Mouse (Mus musculus): ENCODE results near the gene Mturn. TPM values are rescaled to one million over a fixed set of nuclear protein-coding genes. Genes with fewer than 3 reads are reported as not detected.
A peak's percentile ranks its signal among the peaks of the same experiment; 100 is the strongest.

The Mturn gene
- total and polyA plus RNA-seq, 2 experiments from 2014 or later, result 72.5 to 148 TPM

GRCm38 (mm10) chr6:54669868-54670267 lies 11.6 kb upstream of the Mturn start:
- no peak for TF ChIP-seq CTCF (IDR thresholded peaks at IDR 0.05; ENCODE audit: low read depth)
- no peak for ATAC-seq
- WGBS, result 86% methylated on average over 6 of the region's 6 CpGs

GRCm38 (mm10) chr6:54672901-54673300 lies 8.5 kb upstream of the Mturn start:
- DNase-seq (ENCODE audit: low spot score), result no peak
- Histone ChIP-seq H3K4me3 (ENCODE audit: low read length) (no peak overlapping the region), H3K9ac (replicated peaks; ENCODE audit: low read length) (no peak overlapping the region), H3K27ac (no peak overlapping the region), H3K36me3 (ENCODE audit: insufficient read depth, low read length) (no peaks in the 10 kb centered on the region), H3K27me3 (ENCODE audit: insufficient read depth, low read length) (no peaks in the 10 kb centered on the region), H3K4me1 (ENCODE audit: insufficient read depth, low read length) (no peaks in the 10 kb centered on the region), H3K4me2 (ENCODE audit: low read depth, low read length) (no peak overlapping the region), H3K9me3 (ENCODE audit: low read length) (no peaks in the 10 kb centered on the region)
- 42% methylated on average over 5 of the region's 5 CpGs for WGBS
- TF ChIP-seq CTCF (IDR thresholded peaks at IDR 0.05; ENCODE audit: low read depth), result no peak
- no peak for ATAC-seq

More at GRCm38 (mm10) chr6:54669868-54670267, 11.6 kb upstream of the Mturn start:
- H3K27me3 ChIP-seq (ENCODE audit: insufficient read depth, low read length), result no peaks in the 10 kb centered on the region
- no peaks in the 10 kb centered on the region for H3K36me3 ChIP-seq (ENCODE audit: insufficient read depth, low read length)
- no peak for DNase-seq (ENCODE audit: low spot score)
- H3K4me2 ChIP-seq (ENCODE audit: low read depth, low read length), result no peak overlapping the region
- no peak overlapping the region for H3K4me3 ChIP-seq (ENCODE audit: low read length)
- no peaks in the 10 kb centered on the region for H3K4me1 ChIP-seq (ENCODE audit: insufficient read depth, low read length)
- no peaks in the 10 kb centered on the region for H3K9me3 ChIP-seq (ENCODE audit: low read length)
- H3K9ac ChIP-seq (replicated peaks; ENCODE audit: low read length), result no peak overlapping the region
- no peak overlapping the region for H3K27ac ChIP-seq

GRCm38 (mm10) chr6:54679686-54680085 lies 1.7 kb upstream of the Mturn start:
- no peak overlapping the region for H3K4me2 ChIP-seq (ENCODE audit: low read depth, low read length)
- H3K4me3 ChIP-seq (ENCODE audit: low read length), result no peak overlapping the region
- 73% methylated on average over 5 of the region's 5 CpGs for WGBS
- no peak overlapping the region for H3K27ac ChIP-seq
- no peaks in the 10 kb centered on the region for H3K27me3 ChIP-seq (ENCODE audit: insufficient read depth, low read length)
- ATAC-seq (no peak), DNase-seq (ENCODE audit: low spot score) (no peak)
- no peak overlapping the region for H3K9ac ChIP-seq (replicated peaks; ENCODE audit: low read length)
- H3K4me1 ChIP-seq (ENCODE audit: insufficient read depth, low read length), result no peaks in the 10 kb centered on the region; the same call in 1 of the 2 replicates
- no peak for TF ChIP-seq CTCF (IDR thresholded peaks at IDR 0.05; ENCODE audit: low read depth)
- H3K9me3 ChIP-seq (ENCODE audit: low read length), result no peaks in the 10 kb centered on the region
- H3K36me3 ChIP-seq (ENCODE audit: insufficient read depth, low read length), result no peaks in the 10 kb centered on the region

- WGBS, result under 1% methylated on average over 61 of the region's 61 CpGs
Observed at GRCm38 (mm10) chr6:54681746-54682428, 463 bp downstream of the Mturn start.

GRCm38 (mm10) chr6:54684085-54684484 lies 2.7 kb downstream of the Mturn start:
- H3K36me3 ChIP-seq (ENCODE audit: insufficient read depth, low read length), result no peaks in the 10 kb centered on the region
- no peak overlapping the region for H3K27ac ChIP-seq
- no peak overlapping the region for H3K9ac ChIP-seq (replicated peaks; ENCODE audit: low read length)
- no peak for TF ChIP-seq CTCF (IDR thresholded peaks at IDR 0.05; ENCODE audit: low read depth)
- 73% methylated on average over 4 of the region's 4 CpGs for WGBS
- DNase-seq (ENCODE audit: low spot score) (no peak), ATAC-seq (no peak)
- H3K4me1 ChIP-seq (ENCODE audit: insufficient read depth, low read length), result no peaks in the 10 kb centered on the region; the same call in 1 of the 2 replicates
- no peak overlapping the region for H3K4me2 ChIP-seq (ENCODE audit: low read depth, low read length)
- H3K4me3 ChIP-seq (ENCODE audit: low read length), result no peak overlapping the region
- no peaks in the 10 kb centered on the region for H3K27me3 ChIP-seq (ENCODE audit: insufficient read depth, low read length)
- H3K9me3 ChIP-seq (ENCODE audit: low read length), result no peaks in the 10 kb centered on the region

More at GRCm38 (mm10) chr6:54681746-54682428, 463 bp downstream of the Mturn start:
- Histone ChIP-seq H3K4me2 (ENCODE audit: low read depth, low read length) (peak overlapping the region; percentile 89), H3K27me3 (ENCODE audit: insufficient read depth, low read length) (no peaks in the 10 kb centered on the region), H3K27ac (peak overlapping the region; percentile 72), H3K9me3 (ENCODE audit: low read length) (no peaks in the 10 kb centered on the region), H3K4me1 (ENCODE audit: insufficient read depth, low read length) (no peaks in the 10 kb centered on the region; the same call in 1 of the 2 replicates), H3K36me3 (ENCODE audit: insufficient read depth, low read length) (no peaks in the 10 kb centered on the region), H3K4me3 (ENCODE audit: low read length) (peak overlapping the region; percentile 95), H3K9ac (replicated peaks; ENCODE audit: low read length) (peak overlapping the region; percentile 84)
- no peak; the same call in 1 of the 2 replicates for ATAC-seq
- peak; percentile 63 for DNase-seq (ENCODE audit: low spot score)
- no peak for TF ChIP-seq CTCF (IDR thresholded peaks at IDR 0.05; ENCODE audit: low read depth)

- H3K4me1 ChIP-seq (ENCODE audit: insufficient read depth, low read length), result no peaks in the 10 kb centered on the region; the same call in 1 of the 2 replicates
- no peak overlapping the region for H3K4me2 ChIP-seq (ENCODE audit: low read depth, low read length)
- peaks cover 6% of the 10 kb centered on the region; the same call in 1 of the 2 replicates for H3K36me3 ChIP-seq (ENCODE audit: insufficient read depth, low read length)
- no peak for TF ChIP-seq CTCF (IDR thresholded peaks at IDR 0.05; ENCODE audit: low read depth)
- no peak overlapping the region for H3K4me3 ChIP-seq (ENCODE audit: low read length)
- H3K9me3 ChIP-seq (ENCODE audit: low read length), result no peaks in the 10 kb centered on the region
- H3K27me3 ChIP-seq (ENCODE audit: insufficient read depth, low read length), result no peaks in the 10 kb centered on the region
- WGBS, result 78% methylated on average over 5 of the region's 5 CpGs
- H3K27ac ChIP-seq, result no peak overlapping the region
- no peak for ATAC-seq
- no peak overlapping the region for H3K9ac ChIP-seq (replicated peaks; ENCODE audit: low read length)
- no peak for DNase-seq (ENCODE audit: low spot score)
Observed at GRCm38 (mm10) chr6:54685103-54685502, 3.7 kb downstream of the Mturn start.

Data from hindbrain, postnatal 0 days (tissue).